Comparison of ENCODE assay signal across 8 mouse cellular contexts in the genomic region with DNA sequence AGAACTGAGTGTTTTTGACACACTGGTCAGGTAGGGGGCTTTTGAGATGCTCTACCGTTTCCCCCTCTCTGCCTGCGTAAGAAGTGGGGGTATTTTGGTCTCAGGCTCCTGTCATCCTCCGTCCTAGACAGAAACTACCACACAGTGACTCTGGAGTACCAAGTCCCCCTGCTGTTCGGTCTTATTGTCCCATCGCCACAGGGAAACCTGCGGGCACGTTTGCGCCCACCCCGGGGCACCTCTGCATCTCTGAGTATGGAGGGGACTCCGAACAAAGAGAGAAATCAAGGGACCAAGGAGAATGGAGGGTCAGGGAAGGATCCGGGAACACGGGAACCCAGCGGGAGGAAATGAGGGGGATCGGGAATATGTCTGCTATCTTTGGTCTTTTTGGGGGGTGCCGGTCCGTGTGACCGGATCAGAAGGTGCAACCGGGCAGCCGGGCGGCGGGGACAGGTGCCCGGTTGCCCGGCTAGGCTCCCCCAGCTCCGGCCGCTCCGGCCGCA. TPM values are rescaled to one million over a fixed set of nuclear protein-coding genes. Genes with fewer than 3 reads are reported as not detected.
A peak's percentile ranks its signal among the peaks of the same experiment; 100 is the strongest.
DNase-seq lines count a peak whose midpoint lies in the region; ATAC-seq and TF ChIP-seq lines count a peak whose summit lies in the region.

No protein-coding gene starts in this region.

- peak overlapping the region; percentile 63 for H3K4me3 ChIP-seq in kidney, embryonic 14.5 days (ENCODE audit: low read length)
- peak overlapping the region; percentile 68 for H3K4me3 ChIP-seq in forebrain, embryonic 12.5 days (replicated peaks)
- peak overlapping the region; percentile 80 for H3K4me3 ChIP-seq in hindbrain, embryonic 16.5 days (ENCODE audit: low read length)
- H3K4me3 ChIP-seq in lung, embryonic 15.5 days, result peak overlapping the region; percentile 73
- peak overlapping the region; percentile 85 for H3K4me3 ChIP-seq in olfactory bulb, adult 2 months (ENCODE audit: insufficient read depth, low read depth, low read length)

- WGBS in kidney, embryonic 14.5 days, result under 1% methylated on average over 27 of the region's 27 CpGs
- under 1% methylated on average over 23 of the region's 27 CpGs for WGBS in forebrain, embryonic 12.5 days
- 0% methylated on average over 27 of the region's 27 CpGs for WGBS in hindbrain, embryonic 16.5 days
- under 1% methylated on average over 27 of the region's 27 CpGs for WGBS in lung, embryonic 15.5 days
- WGBS in olfactory bulb, adult 2 months, result 1% methylated on average over 27 of the region's 27 CpGs

- H3K4me1 ChIP-seq in kidney, embryonic 14.5 days (ENCODE audit: control insufficient read depth, insufficient read depth, low read length), result peaks cover 5% of the 10 kb centered on the region; the same call in 1 of the 2 replicates
- H3K4me1 ChIP-seq in forebrain, embryonic 12.5 days, result peaks cover 20% of the 10 kb centered on the region
- peaks cover 12% of the 10 kb centered on the region for H3K4me1 ChIP-seq in hindbrain, embryonic 16.5 days (ENCODE audit: control insufficient read depth, insufficient read depth, low read depth, low read length)
- H3K4me1 ChIP-seq in lung, embryonic 15.5 days, result peaks cover 17% of the 10 kb centered on the region
- H3K4me1 ChIP-seq in olfactory bulb, adult 2 months (ENCODE audit: control insufficient read depth, insufficient read depth, low read length), result peaks cover 7% of the 10 kb centered on the region; the same call in 1 of the 2 replicates

- no peaks in the 10 kb centered on the region for H3K27me3 ChIP-seq in kidney, embryonic 14.5 days (ENCODE audit: control insufficient read depth, insufficient read depth, low read length)
- no peaks in the 10 kb centered on the region for H3K27me3 ChIP-seq in forebrain, embryonic 12.5 days
- no peaks in the 10 kb centered on the region for H3K27me3 ChIP-seq in hindbrain, embryonic 16.5 days (replicated peaks; ENCODE audit: control insufficient read depth, insufficient read depth, low read length)
- no peaks in the 10 kb centered on the region for H3K27me3 ChIP-seq in lung, embryonic 15.5 days

- H3K9ac ChIP-seq in kidney, embryonic 14.5 days (ENCODE audit: low read depth, low read length), result peak overlapping the region; percentile 88
- H3K9ac ChIP-seq in forebrain, embryonic 12.5 days, result peak overlapping the region; percentile 71
- peak overlapping the region; percentile 89 for H3K9ac ChIP-seq in hindbrain, embryonic 16.5 days (ENCODE audit: low read depth, low read length)
- H3K9ac ChIP-seq in lung, embryonic 15.5 days, result peak overlapping the region; percentile 79

- H3K9me3 ChIP-seq in kidney, embryonic 14.5 days (ENCODE audit: control insufficient read depth, low read length), result no peaks in the 10 kb centered on the region
- H3K9me3 ChIP-seq in forebrain, embryonic 12.5 days, result no peaks in the 10 kb centered on the region
- H3K9me3 ChIP-seq in hindbrain, embryonic 16.5 days (ENCODE audit: control insufficient read depth, low read length), result no peaks in the 10 kb centered on the region
- H3K9me3 ChIP-seq in lung, embryonic 15.5 days, result no peaks in the 10 kb centered on the region

- peak; percentile 46; the same call in 1 of the 2 replicates for TF ChIP-seq CTCF in olfactory bulb, adult 2 months (IDR thresholded peaks at IDR 0.05; ENCODE audit: insufficient read depth, low read depth, low read length)

- DNase-seq in kidney, adult 18-20 months, result no peak
- DNase-seq in T-cell, adult 2 months (ENCODE audit: low spot score), result peak; percentile 84
- DNase-seq in retina, embryonic 14.5 days (ENCODE audit: low spot score), result no peak

- peak overlapping the region; percentile 73 for H3K4me2 ChIP-seq in kidney, embryonic 14.5 days (replicated peaks; ENCODE audit: low read depth, low read length)
- peak overlapping the region; percentile 55 for H3K4me2 ChIP-seq in forebrain, embryonic 12.5 days
- peak overlapping the region; percentile 82 for H3K4me2 ChIP-seq in hindbrain, embryonic 16.5 days (ENCODE audit: low read length)
- H3K4me2 ChIP-seq in lung, embryonic 15.5 days, result peak overlapping the region; percentile 74

- TF ChIP-seq POLR2A in olfactory bulb, adult 2 months (IDR thresholded peaks at IDR 0.05; ENCODE audit: insufficient read depth, low read depth, low read length), result no peak; the same call in 1 of the 2 replicates

- H3K27ac ChIP-seq in kidney, embryonic 14.5 days (ENCODE audit: low read depth, low read length), result peak overlapping the region; percentile 95
- H3K27ac ChIP-seq in forebrain, embryonic 12.5 days, result peak overlapping the region; percentile 96
- H3K27ac ChIP-seq in hindbrain, embryonic 16.5 days (ENCODE audit: low read depth, low read length), result peak overlapping the region; percentile 100
- H3K27ac ChIP-seq in lung, embryonic 15.5 days, result peak overlapping the region; percentile 97
- peak overlapping the region; percentile 97 for H3K27ac ChIP-seq in olfactory bulb, adult 2 months (ENCODE audit: insufficient read depth, low read depth, low read length)

- H3K36me3 ChIP-seq in kidney, embryonic 14.5 days (ENCODE audit: control insufficient read depth, insufficient read depth, low read length), result peaks cover 12% of the 10 kb centered on the region
- H3K36me3 ChIP-seq in forebrain, embryonic 12.5 days (replicated peaks), result peaks cover 9% of the 10 kb centered on the region
- peaks cover 4% of the 10 kb centered on the region; the same call in 1 of the 2 replicates for H3K36me3 ChIP-seq in hindbrain, embryonic 16.5 days (ENCODE audit: control insufficient read depth, insufficient read depth, low read length)
- peaks cover 12% of the 10 kb centered on the region for H3K36me3 ChIP-seq in lung, embryonic 15.5 days

- peak; percentile 65 for ATAC-seq in kidney, embryonic 14.5 days (ENCODE audit: low FRiP score, low TSS enrichment)
- peak; percentile 50 for ATAC-seq in forebrain, embryonic 12.5 days (ENCODE audit: low FRiP score)
- peak; percentile 54 for ATAC-seq in hindbrain, embryonic 16.5 days
- peak; percentile 40; the same call in 1 of the 2 replicates for ATAC-seq in lung, embryonic 15.5 days (ENCODE audit: borderline replicate concordance, extremely low read depth, low FRiP score, low TSS enrichment)

RNA-seq across cellular contexts. Expression of a gene that starts 0.6 kb away (rescaled TPM):
- 32.6 and 50.4 TPM in 2 replicates for polyA plus RNA-seq in kidney, embryonic 14.5 days (2014; fragmentation: Nextera tagmentation; extraction: Ambion mirVana)
- 53.7 and 63.8 TPM in 2 replicates for polyA plus RNA-seq in forebrain, embryonic 12.5 days (2016; fragmentation: Nextera tagmentation; extraction: Ambion mirVana)
- polyA plus RNA-seq in hindbrain, embryonic 16.5 days (2015; fragmentation: Nextera tagmentation; extraction: Ambion mirVana), result 87.6 and 96.3 TPM in 2 replicates
- polyA plus RNA-seq in lung, embryonic 15.5 days (2015; fragmentation: Nextera tagmentation; extraction: Ambion mirVana), result 76.4 and 82.9 TPM in 2 replicates
- not detected in 2 replicates for polyA plus RNA-seq in olfactory bulb, adult 2 months (2012; ENCODE audit: insufficient read depth, insufficient read length, low replicate concordance, missing spikeins)
